Mouse (Mus musculus): ENCODE measurements at regions not wholly inside any gene's neighbourhood (a gene's known extent, or its start where the extent isn't known, plus 50 kb on each side); places are given as distances from the start of the nearest gene placed in this dataset.

DNA sequence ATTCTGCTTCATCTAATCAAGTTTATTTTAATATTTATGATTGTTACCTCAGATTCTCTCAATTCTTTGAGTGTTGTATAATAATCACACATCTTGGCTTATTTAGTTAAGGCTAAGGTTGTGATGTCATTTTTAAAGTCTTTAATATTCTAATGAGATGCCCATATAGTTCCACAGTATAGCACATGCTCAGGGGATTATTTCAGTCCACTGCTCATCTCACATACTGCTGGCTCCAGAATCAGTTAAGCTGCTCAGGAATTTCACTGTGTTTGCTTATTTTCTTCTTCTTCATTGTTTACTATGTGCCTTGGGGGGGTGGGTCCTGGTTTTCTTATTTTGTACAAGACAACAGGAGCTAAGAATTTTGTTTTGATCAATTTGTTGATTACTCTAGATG, 229.5 kb downstream of the Pcdh18 start:
- no peak for DNase-seq (ENCODE audit: extremely low spot score in 1 of 2, low spot score in 1 of 2)

DNA sequence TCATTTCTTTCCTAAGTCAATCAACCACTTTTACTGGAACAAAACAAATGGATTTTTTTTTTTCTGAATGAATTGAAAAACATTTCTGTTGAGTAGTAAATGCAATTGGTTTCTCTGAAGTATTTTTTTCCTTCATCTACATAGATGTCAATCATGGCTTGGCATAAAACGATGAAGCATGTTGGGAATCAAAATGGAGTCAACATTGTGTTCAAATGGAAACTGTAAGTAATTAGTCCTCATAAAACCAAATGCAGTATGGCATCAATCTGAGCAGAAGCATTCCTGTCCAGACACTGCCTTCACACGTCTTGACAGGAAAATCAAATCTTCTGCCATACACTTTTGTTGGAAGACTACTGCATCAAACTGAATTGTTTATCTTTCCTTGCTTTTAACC, 237.0 kb downstream of the Pcdh18 start:
- DNase-seq (ENCODE audit: extremely low spot score in 1 of 2, low spot score in 1 of 2): no peak

DNA sequence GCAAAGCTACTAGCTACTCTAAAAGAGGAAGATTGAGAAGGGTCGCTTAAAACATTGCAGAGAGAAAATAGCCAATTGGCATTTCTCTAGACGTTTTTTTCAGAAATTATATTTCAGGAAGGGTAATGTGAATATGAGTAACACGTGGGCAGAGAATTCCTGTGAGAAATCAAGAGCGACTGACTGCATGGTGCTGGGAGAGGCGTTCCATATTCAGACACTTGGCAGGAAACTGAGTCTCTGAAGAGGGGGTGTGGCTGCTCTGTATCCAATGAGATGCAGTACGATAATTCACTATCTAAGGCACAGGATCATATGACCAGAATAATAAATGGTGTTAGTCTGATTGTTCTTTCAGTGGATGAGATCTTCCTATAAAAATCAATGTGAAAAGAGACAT, 252.5 kb downstream of the Pcdh18 start:
- peak in 1 of 2 experiments; percentile 16 for DNase-seq (ENCODE audit: extremely low spot score in 1 of 2, low spot score in 1 of 2)

DNA sequence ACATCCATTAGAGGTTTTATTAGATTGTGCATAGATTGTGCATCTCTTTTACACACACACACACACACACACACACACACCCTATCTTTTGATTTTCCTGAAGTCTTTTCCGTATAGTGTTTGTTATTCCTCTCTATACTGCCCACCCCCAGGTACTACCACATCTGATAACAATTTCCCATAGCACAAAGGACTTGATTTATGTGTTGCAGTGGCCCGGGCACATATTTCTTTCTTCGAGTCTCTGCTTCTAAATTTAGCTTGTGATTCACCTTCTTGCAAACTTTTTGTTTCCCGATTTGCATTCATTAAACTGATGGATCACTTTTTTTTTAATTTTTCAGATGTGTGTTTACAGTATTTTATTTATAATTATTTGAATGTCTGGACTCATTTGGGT, 254.8 kb downstream of the Pcdh18 start:
- DNase-seq (ENCODE audit: extremely low spot score in 1 of 2, low spot score in 1 of 2): no peak

DNA sequence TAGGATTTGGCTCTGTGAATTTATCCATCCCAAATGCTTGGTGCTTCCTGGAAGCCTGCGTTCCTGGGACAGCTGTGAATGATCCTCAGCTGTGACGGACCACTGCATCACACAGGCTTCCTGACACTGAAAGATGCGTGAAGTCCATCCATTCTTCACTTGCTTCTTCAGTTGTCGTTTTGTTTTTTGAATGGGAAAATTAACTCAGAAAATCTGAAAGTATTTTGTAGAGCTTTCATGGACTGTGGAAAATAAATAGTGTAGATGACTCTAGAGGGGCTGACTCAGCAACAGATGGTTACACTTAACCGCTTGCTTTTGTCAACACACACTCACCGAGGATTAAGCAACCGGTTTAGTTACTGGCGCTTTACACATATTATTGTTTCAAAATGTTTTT, 272.0 kb downstream of the Pcdh18 start:
- DNase-seq (ENCODE audit: extremely low spot score in 1 of 2, low spot score in 1 of 2): no peak

Data from frontal cortex, adult 2 months (tissue).